Mouse (Mus musculus): ENCODE measurements at regions not wholly inside any gene's neighbourhood (a gene's known extent, or its start where the extent isn't known, plus 50 kb on each side); places are given as distances from the start of the nearest gene placed in this dataset.

DNA sequence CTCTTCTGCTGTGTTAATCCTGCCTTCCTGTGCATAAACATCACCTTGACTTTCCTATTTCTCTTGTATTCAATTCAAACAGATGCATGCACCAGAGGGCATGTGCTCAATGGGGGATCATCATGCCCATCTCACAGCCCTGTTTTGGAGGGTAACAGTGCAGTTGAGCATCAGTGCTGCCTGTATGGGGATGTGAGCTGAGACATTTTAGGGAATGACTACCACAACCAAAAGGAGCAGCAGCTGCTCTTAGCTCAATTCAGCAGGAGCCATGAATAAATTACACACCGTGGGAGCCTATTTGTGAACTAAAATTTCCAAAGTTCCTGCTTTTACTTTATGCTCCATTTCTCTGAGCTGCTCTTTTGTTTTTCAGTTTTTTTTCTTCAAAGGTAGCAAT is 164.2 kb upstream of the Gnpda2 start:
- no peak overlapping the region for H3K27ac ChIP-seq (ENCODE audit: control insufficient read depth, low read depth, low read length)
- TF ChIP-seq CHD2 (IDR thresholded peaks at IDR 0.05; ENCODE audit: low read length): no peak
- no peak for TF ChIP-seq MYB (IDR thresholded peaks at IDR 0.05; ENCODE audit: low read depth, low read length)
- no peak for TF ChIP-seq HCFC1 (IDR thresholded peaks at IDR 0.05; ENCODE audit: low read depth, low read length)
- no peak for TF ChIP-seq RAD21 (IDR thresholded peaks at IDR 0.05; ENCODE audit: low read depth, low read length)
- no peak for TF ChIP-seq POLR2A (IDR thresholded peaks at IDR 0.05; ENCODE audit: control insufficient read depth in 1 of 2, insufficient read depth in 1 of 2, low read depth in 1 of 2, low read length in 2 of 2, poor library complexity in 1 of 2)
- no peak for TF ChIP-seq MYC (IDR thresholded peaks at IDR 0.05; ENCODE audit: low read depth, low read length)
- TF ChIP-seq BHLHE40 (IDR thresholded peaks at IDR 0.05; ENCODE audit: borderline replicate concordance, low read depth, low read length): no peak
- TF ChIP-seq USF2 (IDR thresholded peaks at IDR 0.05; ENCODE audit: borderline replicate concordance in 1 of 2, insufficient read depth in 1 of 2, low read depth in 1 of 2, low read length in 2 of 2): no peak
- no peaks in the 10 kb centered on the region for H3K79me2 ChIP-seq (ENCODE audit: control insufficient read depth, insufficient read depth, low read length, poor library complexity)
- H3K9ac ChIP-seq (ENCODE audit: control insufficient read depth, low read depth, low read length, poor library complexity, severe bottlenecking): no peak overlapping the region
- H3K27me3 ChIP-seq (ENCODE audit: control insufficient read depth in 1 of 2, insufficient read depth in 2 of 2, low read length in 2 of 2): no peaks in the 10 kb centered on the region
- H3K36me3 ChIP-seq (ENCODE audit: control insufficient read depth in 1 of 2, insufficient read depth in 2 of 2, low read length in 2 of 2): no peaks in the 10 kb centered on the region
- H3K4me3 ChIP-seq (ENCODE audit: control insufficient read depth in 1 of 2, insufficient read depth in 1 of 2, low read depth in 2 of 2, low read length in 2 of 2): no peak overlapping the region
- no peaks in the 10 kb centered on the region for H3K9me3 ChIP-seq (replicated peaks; ENCODE audit: insufficient read depth, low read length)
- no peaks in the 10 kb centered on the region for H3K4me1 ChIP-seq (ENCODE audit: control insufficient read depth in 1 of 2, insufficient read depth in 2 of 2, low read length in 2 of 2)
- DNase-seq (ENCODE audit: low read depth, low spot score): no peak

DNA sequence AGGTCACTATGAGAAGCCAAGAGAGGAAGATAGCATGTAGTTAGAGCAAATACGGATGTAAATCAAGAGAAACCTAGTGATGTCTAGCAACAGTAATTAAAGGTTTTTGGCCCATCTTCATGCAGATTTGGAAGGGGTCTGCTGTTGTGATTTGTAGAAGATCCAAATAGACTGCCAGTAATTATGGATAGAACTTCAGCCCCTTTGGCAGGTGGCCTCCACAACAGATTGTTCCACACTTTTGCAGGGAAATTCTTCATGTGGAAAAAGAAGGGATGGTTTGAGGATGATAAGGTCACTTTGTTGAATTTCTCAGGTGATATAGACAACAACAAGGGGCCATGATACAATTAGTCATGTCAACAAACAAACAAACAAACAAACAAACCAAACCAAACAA is 148.4 kb upstream of the Gnpda2 start:
- H3K79me2 ChIP-seq (ENCODE audit: control insufficient read depth, insufficient read depth, low read length, poor library complexity): no peaks in the 10 kb centered on the region
- no peaks in the 10 kb centered on the region for H3K27me3 ChIP-seq (ENCODE audit: control insufficient read depth in 1 of 2, insufficient read depth in 2 of 2, low read length in 2 of 2)
- no peak overlapping the region for H3K27ac ChIP-seq (ENCODE audit: control insufficient read depth, low read depth, low read length)
- no peaks in the 10 kb centered on the region for H3K4me1 ChIP-seq (ENCODE audit: control insufficient read depth in 1 of 2, insufficient read depth in 2 of 2, low read length in 2 of 2)
- H3K9me3 ChIP-seq (replicated peaks; ENCODE audit: insufficient read depth, low read length): no peaks in the 10 kb centered on the region
- H3K36me3 ChIP-seq (ENCODE audit: control insufficient read depth in 1 of 2, insufficient read depth in 2 of 2, low read length in 2 of 2): no peaks in the 10 kb centered on the region
- DNase-seq (ENCODE audit: low read depth, low spot score): no peak
- TF ChIP-seq MAFK (IDR thresholded peaks at IDR 0.05; ENCODE audit: borderline replicate concordance, low read depth, low read length) (no peak), ZMIZ1 (IDR thresholded peaks at IDR 0.05; ENCODE audit: low read depth, low read length) (no peak), SIN3A (IDR thresholded peaks at IDR 0.05; ENCODE audit: low read length) (no peak), RAD21 (IDR thresholded peaks at IDR 0.05; ENCODE audit: low read depth, low read length) (no peak), TAL1 (IDR thresholded peaks at IDR 0.05; ENCODE audit: low read length) (no peak), E2F4 (IDR thresholded peaks at IDR 0.05; ENCODE audit: borderline replicate concordance, low read depth, low read length) (no peak), RCOR1 (IDR thresholded peaks at IDR 0.05; ENCODE audit: low read depth, low read length) (no peak), ETS1 (IDR thresholded peaks at IDR 0.05; ENCODE audit: low read depth, low read length) (no peak), CHD2 (IDR thresholded peaks at IDR 0.05; ENCODE audit: low read length) (no peak), POLR2AphosphoS2 (IDR thresholded peaks at IDR 0.05; ENCODE audit: low read length) (no peak), ZKSCAN1 (IDR thresholded peaks at IDR 0.05; ENCODE audit: low read depth, low read length) (no peak), MAX (IDR thresholded peaks at IDR 0.05; ENCODE audit: low read length) (no peak), USF2 (IDR thresholded peaks at IDR 0.05; ENCODE audit: borderline replicate concordance in 1 of 2, insufficient read depth in 1 of 2, low read depth in 1 of 2, low read length in 2 of 2) (no peak), GATA1 (IDR thresholded peaks at IDR 0.05; ENCODE audit: low read depth, low read length) (no peak), MYC (IDR thresholded peaks at IDR 0.05; ENCODE audit: low read depth, low read length) (no peak), ELF1 (IDR thresholded peaks at IDR 0.05; ENCODE audit: low read depth, low read length) (no peak), BHLHE40 (IDR thresholded peaks at IDR 0.05; ENCODE audit: borderline replicate concordance, low read depth, low read length) (no peak), MAZ (IDR thresholded peaks at IDR 0.05; ENCODE audit: low read depth, low read length) (no peak), USF1 (IDR thresholded peaks at IDR 0.05; ENCODE audit: low read depth, low read length) (no peak), TBP (IDR thresholded peaks at IDR 0.05; ENCODE audit: low read depth, low read length) (no peak)
- no peak overlapping the region for H3K4me3 ChIP-seq (ENCODE audit: control insufficient read depth in 1 of 2, insufficient read depth in 1 of 2, low read depth in 2 of 2, low read length in 2 of 2)
- H3K9ac ChIP-seq (ENCODE audit: control insufficient read depth, low read depth, low read length, poor library complexity, severe bottlenecking): no peak overlapping the region
